ENCODE assay signal across 11 mouse cellular contexts in genomic region chr1:125669035-125669434, GRCm38 (mm10). TPM values are rescaled to one million over a fixed set of nuclear protein-coding genes. Genes with fewer than 3 reads are reported as not detected.
A peak's percentile ranks its signal among the peaks of the same experiment; 100 is the strongest.
DNase-seq lines count a peak whose midpoint lies in the region; ATAC-seq and TF ChIP-seq lines count a peak whose summit lies in the region.
"Had no signal": no experiment of that assay in that cellular context is flagged by ENCODE, and none has a peak within 500 bp of the region (broad histone marks: within the 10 kb centered on the region; RNA-seq: fewer than 3 reads in every experiment).

No protein-coding gene starts in this region.

- H3K36me3 ChIP-seq in C2C12 (ENCODE audit: control insufficient read depth, insufficient read depth), result peaks cover 3% of the 10 kb centered on the region
- no peaks in the 10 kb centered on the region for H3K36me3 ChIP-seq in ES-Bruce4 (ENCODE audit: control insufficient read depth, insufficient read depth, low read length, poor library complexity, severe bottlenecking)
- H3K36me3 ChIP-seq in lung, postnatal 0 days (ENCODE audit: insufficient read depth, low read length), result no peaks in the 10 kb centered on the region
- H3K36me3 ChIP-seq: limb, embryonic 13.5 days had no signal

- no peak overlapping the region for H3K4me2 ChIP-seq in lung, postnatal 0 days (replicated peaks; ENCODE audit: low read depth, low read length)
- H3K4me2 ChIP-seq: limb, embryonic 13.5 days had no signal

- H3K9ac ChIP-seq in ES-Bruce4 (ENCODE audit: low read depth, poor library complexity, severe bottlenecking), result no peak overlapping the region
- H3K9ac ChIP-seq in lung, postnatal 0 days (replicated peaks; ENCODE audit: low read depth), result no peak overlapping the region
- H3K9ac ChIP-seq: limb, embryonic 13.5 days had no signal

- no peak overlapping the region for H3K27ac ChIP-seq in ES-Bruce4 (ENCODE audit: insufficient read depth, low read length)
- H3K27ac ChIP-seq in lung, postnatal 0 days (ENCODE audit: low read length), result no peak overlapping the region
- H3K27ac ChIP-seq in cerebellum, adult 2 months (ENCODE audit: insufficient read depth, low read length), result no peak overlapping the region
- H3K27ac ChIP-seq: limb, embryonic 13.5 days had no signal

- no peak for ATAC-seq in lung, postnatal 0 days

- H3K27me3 ChIP-seq in C2C12 (ENCODE audit: control insufficient read depth, insufficient read depth, insufficient read length) (no peaks in the 10 kb centered on the region), ES-Bruce4 (ENCODE audit: control insufficient read depth, insufficient read depth, low read length, poor library complexity, severe bottlenecking) (0 out of 2 replicates have a peak, but pooled peaks cover 2% of the 10 kb centered on the region)
- H3K27me3 ChIP-seq in lung, postnatal 0 days (replicated peaks; ENCODE audit: insufficient read depth, low read length), result no peaks in the 10 kb centered on the region
- no peaks in the 10 kb centered on the region; the same call in 1 of the 2 replicates for H3K27me3 ChIP-seq in cerebellum, adult 2 months (ENCODE audit: control insufficient read depth, insufficient read depth, low read length)
- H3K27me3 ChIP-seq: limb, embryonic 13.5 days had no signal

- H3K79me3 ChIP-seq in C2C12 (ENCODE audit: low read depth), result no peaks in the 10 kb centered on the region

- H3K9me3 ChIP-seq in ES-Bruce4 (replicated peaks; ENCODE audit: control insufficient read depth, insufficient read depth, low read length, poor library complexity, severe bottlenecking), result no peaks in the 10 kb centered on the region
- H3K9me3 ChIP-seq in lung, postnatal 0 days (ENCODE audit: low read length), result no peaks in the 10 kb centered on the region
- H3K9me3 ChIP-seq: limb, embryonic 13.5 days had no signal

- TF ChIP-seq POLR2A in ES-Bruce4 (IDR thresholded peaks at IDR 0.05; ENCODE audit: insufficient read depth, low read length), result no peak
- no peak for TF ChIP-seq POLR2A in cerebellum, adult 2 months (IDR thresholded peaks at IDR 0.05; ENCODE audit: borderline replicate concordance, insufficient read depth, low read length)

- H3K4me3 ChIP-seq in C2C12 (ENCODE audit: insufficient read depth, poor library complexity, severe bottlenecking), result no peak overlapping the region
- no peak overlapping the region for H3K4me3 ChIP-seq in ES-Bruce4 (ENCODE audit: low read depth, low read length)
- no peak overlapping the region for H3K4me3 ChIP-seq in lung, postnatal 0 days (ENCODE audit: low read depth, low read length)
- H3K4me3 ChIP-seq in cerebellum, adult 2 months (replicated peaks; ENCODE audit: insufficient read depth, low read depth, low read length), result no peak overlapping the region
- H3K4me3 ChIP-seq: limb, embryonic 13.5 days; myocyte had no signal

- peak; percentile 6 for TF ChIP-seq CTCF in C2C12 (IDR thresholded peaks at IDR 0.05; ENCODE audit: control insufficient read depth, insufficient read depth, insufficient read length)
- TF ChIP-seq CTCF in ES-Bruce4 (IDR thresholded peaks at IDR 0.05; ENCODE audit: low read depth, low read length), result peak; percentile 51
- peak; percentile 55 for TF ChIP-seq CTCF in lung, postnatal 0 days (IDR thresholded peaks at IDR 0.05)
- TF ChIP-seq CTCF in cerebellum, adult 2 months (IDR thresholded peaks at IDR 0.05; ENCODE audit: borderline replicate concordance, insufficient read depth, low read depth, low read length), result no peak

- no peaks in the 10 kb centered on the region for H3K79me2 ChIP-seq in C2C12 (ENCODE audit: control insufficient read depth, insufficient read depth)

- no peak overlapping the region for H3ac ChIP-seq in C2C12 (ENCODE audit: control insufficient read depth, insufficient read length, low read depth)

- H3K4me1 ChIP-seq in ES-Bruce4 (ENCODE audit: control insufficient read depth, insufficient read depth, low read length), result no peaks in the 10 kb centered on the region
- H3K4me1 ChIP-seq in lung, postnatal 0 days (ENCODE audit: insufficient read depth, low read depth, low read length), result no peaks in the 10 kb centered on the region
- H3K4me1 ChIP-seq in cerebellum, adult 2 months (ENCODE audit: control insufficient read depth, insufficient read depth, low read length), result no peaks in the 10 kb centered on the region
- H3K4me1 ChIP-seq: limb, embryonic 13.5 days had no signal

- TF ChIP-seq EP300 in ES-Bruce4 (IDR thresholded peaks at IDR 0.05; ENCODE audit: insufficient read depth, low read depth, low read length), result no peak
- no peak for TF ChIP-seq EP300 in lung, postnatal 0 days (IDR thresholded peaks at IDR 0.05)

- 75% methylated on average over 5 of the region's 5 CpGs for WGBS in lung, postnatal 0 days
- 83% methylated on average over 5 of the region's 5 CpGs for WGBS in cerebellum, adult 2 months

- peak; percentile 23 to 31 for DNase-seq in kidney, postnatal 4 days
- DNase-seq in kidney, adult 8-10 months, result no peak
- no peak for DNase-seq in lung, postnatal 0 days (ENCODE audit: low spot score)
- no peak for DNase-seq in cerebellum, adult 2 months
- no peak for DNase-seq in cerebellum, postnatal 4 days (ENCODE audit: low spot score in 2 of 2)
- DNase-seq: kidney, postnatal 14 days; right cerebral cortex, postnatal 4 days had no signal

TF ChIP-seq in C2C12, 6 proteins besides CTCF, POLR2A, EP300 and RAD21:
- TF ChIP-seq MYOD1 (IDR thresholded peaks at IDR 0.05; ENCODE audit: control insufficient read depth, insufficient read length, low read depth) (peak; percentile 9), MAX (IDR thresholded peaks at IDR 0.05) (no peak), FOSL1 (IDR thresholded peaks at IDR 0.05; ENCODE audit: insufficient read depth, low read length, poor library complexity, severe bottlenecking) (no peak), CEBPB (IDR thresholded peaks at IDR 0.05; ENCODE audit: low read depth) (no peak), USF1 (IDR thresholded peaks at IDR 0.05; ENCODE audit: low read depth) (no peak), MYOG (IDR thresholded peaks at IDR 0.05; ENCODE audit: control insufficient read depth, extremely low read depth, insufficient read length) (no peak)

RNA-seq across cellular contexts. Expression of gene Gpr39, which starts 7.8 kb away (rescaled TPM):
- polyA plus RNA-seq in C2C12 (2012; fragmentation: generic; extraction: Trizol) (7.6 TPM), ES-Bruce4 (2011; ENCODE audit: insufficient read depth, insufficient read length, low read depth, missing spikeins) (0.93 and 1.1 TPM in 2 replicates)
- 3.7 and 5.4 TPM in 2 replicates for polyA plus RNA-seq in lung, postnatal 0 days (2015; fragmentation: Nextera tagmentation; extraction: Ambion mirVana)
- 0.03 and 0.11 TPM in 2 replicates for polyA plus RNA-seq in cerebellum, adult 2 months (2012; rRNA removed)
- polyA plus RNA-seq: limb, embryonic 13.5 days had no signal

Comparison
In these comparisons a context has a peak if more than half of its experiments do, and no peak if none do; other contexts are left out.
1. DNase-seq: peak in kidney, postnatal 4 days (2 of 2); none in kidney, adult 8-10 months (0 of 2), lung, postnatal 0 days (single experiment), cerebellum, adult 2 months (0 of 2) and cerebellum, postnatal 4 days (0 of 2).